Comparison of ENCODE assay signal across 23 mouse cellular contexts in the genomic region with DNA sequence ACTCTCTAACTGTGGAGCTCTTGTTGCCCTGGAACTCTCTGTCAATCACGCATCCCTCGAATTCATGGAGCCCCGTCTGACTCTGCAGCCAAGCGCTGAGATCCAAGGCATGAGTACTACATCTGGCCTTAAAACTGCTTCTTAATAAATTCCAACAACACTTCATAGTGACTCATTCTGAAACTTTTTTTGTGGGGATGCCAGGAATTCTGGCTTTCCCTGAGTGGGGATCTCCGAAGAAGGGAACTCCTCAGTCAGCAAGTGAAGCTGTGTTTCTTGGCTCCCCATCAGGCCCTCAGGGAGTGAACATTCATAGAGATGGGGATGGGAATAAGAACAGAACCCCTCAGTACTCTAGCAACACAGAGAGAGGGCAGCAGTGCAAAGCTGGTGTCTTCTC. TPM values are rescaled to one million over a fixed set of nuclear protein-coding genes. Genes with fewer than 3 reads are reported as not detected.
DNase-seq lines count a peak whose midpoint lies in the region; ATAC-seq and TF ChIP-seq lines count a peak whose summit lies in the region.
"Had no signal": no experiment of that assay in that cellular context is flagged by ENCODE, and none has a peak within 500 bp of the region (broad histone marks: within the 10 kb centered on the region; RNA-seq: fewer than 3 reads in every experiment).

No protein-coding gene starts in this region.

- ATAC-seq in lung, embryonic 14.5 days (ENCODE audit: insufficient read depth): no peak; the same call in 1 of the 2 replicates
- ATAC-seq in erythroid progenitor cell, adult 5-6 weeks (replicated peaks; ENCODE audit: low FRiP score, poor library complexity, severe bottlenecking): no peak
- ATAC-seq: intestine, embryonic 15.5 days; liver, postnatal 0 days had no signal

- H3K27me3 ChIP-seq in lung, embryonic 14.5 days (ENCODE audit: insufficient read depth, low read length): no peaks in the 10 kb centered on the region
- H3K27me3 ChIP-seq: hindbrain, embryonic 13.5 days; intestine, embryonic 15.5 days; limb, embryonic 13.5 days; neural tube, embryonic 15.5 days had no signal

- no peak for TF ChIP-seq POLR2A in lung, adult 2 months (IDR thresholded peaks at IDR 0.05; ENCODE audit: borderline replicate concordance, extremely low read depth, low read depth, low read length)

- WGBS in lung, embryonic 14.5 days: 79% methylated on average over 5 of the region's 5 CpGs
- WGBS in lung, adult 2 months: 57% methylated on average over 5 of the region's 5 CpGs

- H3K36me3 ChIP-seq in lung, embryonic 14.5 days (ENCODE audit: insufficient read depth): no peaks in the 10 kb centered on the region
- H3K36me3 ChIP-seq: G1E; hindbrain, embryonic 13.5 days; intestine, embryonic 15.5 days; limb, embryonic 13.5 days; midbrain, embryonic 10.5 days; neural tube, embryonic 15.5 days had no signal

- TF ChIP-seq CTCF in lung, embryonic 14.5 days (IDR thresholded peaks at IDR 0.05; ENCODE audit: low read depth): no peak
- no peak for TF ChIP-seq CTCF in lung, adult 2 months (IDR thresholded peaks at IDR 0.05; ENCODE audit: insufficient read depth, low read length)

- no peak overlapping the region for H3K4me3 ChIP-seq in lung, embryonic 14.5 days (ENCODE audit: low read depth, low read length)
- no peak overlapping the region for H3K4me3 ChIP-seq in lung, adult 2 months (replicated peaks; ENCODE audit: extremely low read depth, low read depth, low read length)
- H3K4me3 ChIP-seq: erythroblast, embryonic 14.5 days; heart, adult 2 months; hindbrain, embryonic 13.5 days; intestine, embryonic 15.5 days; layer of hippocampus, adult 2 months; left cerebral cortex, adult 2 months; limb, embryonic 13.5 days; midbrain, embryonic 10.5 days; neural tube, embryonic 15.5 days had no signal

- peak; percentile 36 for DNase-seq in gastrocnemius, adult 18-20 months (ENCODE audit: low spot score)
- DNase-seq in gastrocnemius, adult 8-10 months (ENCODE audit: low spot score in 2 of 2): no peak
- DNase-seq in lung, embryonic 14.5 days: peak; percentile 23
- DNase-seq in lung, adult 2 months: no peak
- peak; percentile 16 to 18 for DNase-seq in heart, postnatal 10 days
- peak; percentile 60 for DNase-seq in skeletal muscle tissue, adult 2 months (ENCODE audit: low read depth, low spot score)
- no peak for DNase-seq in T-cell, adult 2 months (ENCODE audit: low spot score)
- DNase-seq: cerebellum, postnatal 10 days; embryo, embryonic 11 days; liver, postnatal 0 days; right cerebral cortex, postnatal 4 days; thymus, adult 2 months had no signal

- no peaks in the 10 kb centered on the region for H3K4me1 ChIP-seq in lung, embryonic 14.5 days (ENCODE audit: insufficient read depth)
- peaks cover 5% of the 10 kb centered on the region for H3K4me1 ChIP-seq in lung, adult 2 months (ENCODE audit: control insufficient read depth, insufficient read depth, low read length)
- H3K4me1 ChIP-seq: hindbrain, embryonic 13.5 days; intestine, embryonic 15.5 days; limb, embryonic 13.5 days; midbrain, embryonic 10.5 days; neural tube, embryonic 15.5 days had no signal

- H3K9ac ChIP-seq in lung, embryonic 14.5 days: no peak overlapping the region
- H3K9ac ChIP-seq: hindbrain, embryonic 13.5 days; intestine, embryonic 15.5 days; limb, embryonic 13.5 days; liver, postnatal 0 days; neural tube, embryonic 15.5 days had no signal

- intact Hi-C loops in heart, postnatal 10 days (cut with DNase I): no loop called here

- no peak overlapping the region for H3K4me2 ChIP-seq in lung, embryonic 14.5 days
- H3K4me2 ChIP-seq: hindbrain, embryonic 13.5 days; intestine, embryonic 15.5 days; limb, embryonic 13.5 days; neural tube, embryonic 15.5 days had no signal

- no peak overlapping the region for H3K27ac ChIP-seq in lung, embryonic 14.5 days (ENCODE audit: low read depth)
- H3K27ac ChIP-seq: heart, adult 2 months; hindbrain, embryonic 13.5 days; intestine, embryonic 15.5 days; layer of hippocampus, adult 2 months; left cerebral cortex, adult 2 months; limb, embryonic 13.5 days; midbrain, embryonic 10.5 days; neural tube, embryonic 15.5 days had no signal

- H3K9me3 ChIP-seq in lung, embryonic 14.5 days (ENCODE audit: low read depth, low read length): no peaks in the 10 kb centered on the region
- H3K9me3 ChIP-seq: G1E; hindbrain, embryonic 13.5 days; intestine, embryonic 15.5 days; limb, embryonic 13.5 days; midbrain, embryonic 10.5 days; neural tube, embryonic 15.5 days had no signal

RNA-seq across cellular contexts. Expression of a gene that starts 43.8 kb away (rescaled TPM):
- 1 to 10 TPM; 9.6 to 9.8 TPM for total RNA-seq in gastrocnemius, adult 18-20 months (2021)
- 10 to 100 TPM in 3 of 4 experiments, 1 to 10 TPM in 1; 6.1 to 13.4 (median 11.9) TPM for total RNA-seq in gastrocnemius, adult 8-10 months (2022)
- 13.7 and 18.1 TPM in 2 replicates for polyA plus RNA-seq in lung, embryonic 14.5 days (2014; fragmentation: Nextera tagmentation; extraction: Ambion mirVana)
- 7.8 and 8.4 TPM in 2 replicates for polyA plus RNA-seq in lung, adult 2 months (2012; rRNA removed)
- 10 to 100 TPM; 16.8 to 17.6 TPM for total RNA-seq in heart, postnatal 10 days (2021)
- total RNA-seq in erythroid progenitor cell, adult 5-6 weeks (2015; ENCODE audit: low replicate concordance): 2.1 TPM in 1 of 2 replicates, not detected in the other
- total RNA-seq in erythroid progenitor cell, adult 5-6 weeks (2017; ENCODE audit: low replicate concordance): not detected in 2 replicates
- polyA plus RNA-seq: erythroblast, embryonic 14.5 days; G1E had no signal

Comparison
In these comparisons a context has a peak if more than half of its experiments do, and no peak if none do; other contexts are left out.
1. DNase-seq: peak in gastrocnemius, adult 18-20 months (single experiment), lung, embryonic 14.5 days (single experiment), heart, postnatal 10 days (2 of 2) and skeletal muscle tissue, adult 2 months (single experiment); none in gastrocnemius, adult 8-10 months (0 of 2), lung, adult 2 months (single experiment) and T-cell, adult 2 months (single experiment).